Mouse (Mus musculus): ENCODE data around the gene Urah. TPM values are rescaled to one million over a fixed set of nuclear protein-coding genes. Genes with fewer than 3 reads are reported as not detected.

Gene Urah
- polyA plus RNA-seq, 1 experiment from 2014 or later = 0.41 TPM

DNA sequence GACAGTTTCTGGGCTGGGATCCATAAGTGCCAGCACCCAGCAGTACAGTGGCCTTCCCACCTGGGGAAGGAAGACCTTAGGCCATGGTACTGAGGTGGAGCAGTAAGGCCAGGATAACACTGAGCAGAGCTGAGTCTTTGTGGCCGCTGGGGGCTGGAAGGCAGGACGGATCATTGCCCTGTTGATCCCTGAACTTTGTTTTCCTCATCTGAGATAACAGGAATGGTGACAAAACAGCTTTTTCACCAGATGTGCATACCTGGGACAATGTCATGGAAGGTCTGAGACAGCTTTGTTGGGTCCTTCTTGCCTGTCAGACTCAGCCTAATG, 905 bp downstream of the Urah start:
- H3K4me1 ChIP-seq (ENCODE audit: control insufficient read depth, insufficient read depth, low read length) = no peaks in the 10 kb centered on the region
- no peaks in the 10 kb centered on the region for H3K9me3 ChIP-seq (replicated peaks; ENCODE audit: control insufficient read depth, low read length)
- H3K27ac ChIP-seq (ENCODE audit: low read depth, low read length) = no peak overlapping the region
- 82% methylated on average over 2 of the region's 2 CpGs for whole genome bisulfite sequencing
- H3K4me2 ChIP-seq (ENCODE audit: low read length) = no peak overlapping the region
- H3K9ac ChIP-seq (ENCODE audit: low read length) = no peak overlapping the region
- no peaks in the 10 kb centered on the region for H3K36me3 ChIP-seq (ENCODE audit: control insufficient read depth, insufficient read depth, low read length)
- no peak for ATAC-seq
- no peak overlapping the region for H3K4me3 ChIP-seq (ENCODE audit: low read depth, low read length)
- DNase-seq (ENCODE audit: low spot score) = no peak
- 0 out of 2 replicates have a peak, but pooled peaks cover under 1% of the 10 kb centered on the region for H3K27me3 ChIP-seq (replicated peaks; ENCODE audit: control insufficient read depth, insufficient read depth, low read length)

DNA sequence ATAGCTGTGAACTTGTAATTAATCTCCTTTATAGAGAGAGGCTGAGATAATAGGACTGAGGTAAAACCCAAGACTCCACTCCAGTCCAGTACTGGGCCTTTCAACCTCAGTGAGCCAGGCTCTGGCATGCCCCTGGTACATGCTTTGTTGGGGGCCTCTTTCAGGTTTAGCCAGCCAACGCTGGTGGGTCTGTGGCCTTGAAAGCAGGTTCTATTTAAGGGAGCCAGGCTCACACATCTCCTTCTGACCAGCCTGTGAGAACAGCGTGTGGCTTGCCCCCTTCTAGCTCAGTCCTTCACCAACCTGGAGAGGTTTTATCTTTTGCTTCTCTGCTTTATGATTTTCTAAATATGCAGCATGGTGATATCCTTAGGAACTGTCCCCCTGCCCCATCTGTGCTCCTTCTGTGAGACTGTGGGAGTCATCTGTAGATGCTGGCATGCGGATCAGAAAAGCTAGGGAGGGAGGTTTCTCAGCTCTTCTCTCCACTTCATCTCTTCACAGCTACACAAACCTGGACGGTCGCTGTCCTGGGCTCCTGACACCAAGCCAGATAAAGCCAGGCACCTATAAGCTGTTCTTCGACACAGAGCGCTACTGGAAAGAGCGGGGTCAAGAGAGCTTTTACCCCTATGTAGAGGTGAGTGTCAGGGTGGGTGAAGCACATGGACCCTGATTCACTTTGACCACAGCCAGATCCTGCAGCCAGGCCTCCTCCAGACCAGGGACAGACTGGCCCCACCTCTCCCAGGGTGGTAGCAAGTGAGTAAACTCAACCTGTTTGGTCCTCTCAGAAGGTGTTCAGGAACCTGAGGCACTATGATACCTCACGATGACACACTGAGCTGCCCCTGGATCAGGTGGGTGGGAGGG, 1.7 kb downstream of the Urah start:
- WGBS = 76% methylated on average over 9 of the region's 9 CpGs

DNA sequence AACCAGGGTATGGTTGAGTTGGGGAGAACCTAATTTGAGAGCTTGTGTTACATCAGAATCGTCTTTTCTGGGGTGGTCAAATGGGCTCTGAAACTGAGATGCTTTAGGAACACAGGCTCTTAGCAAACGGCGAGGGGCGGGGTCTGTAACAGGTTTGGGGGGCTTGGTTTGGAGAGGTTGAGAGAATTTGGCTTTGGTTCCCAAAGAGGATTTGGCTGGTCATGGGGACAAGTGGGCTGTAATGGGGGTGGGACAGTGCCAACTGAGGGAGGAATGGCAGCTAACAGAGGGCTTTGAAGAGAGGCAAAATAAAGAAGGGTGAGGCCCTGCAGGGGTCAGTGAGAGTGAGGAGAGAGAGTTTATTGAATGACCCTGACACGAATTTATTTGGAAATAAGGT, 4.7 kb downstream of the Urah start:
- WGBS = 65% methylated on average over 5 of the region's 5 CpGs
- H3K36me3 ChIP-seq (ENCODE audit: control insufficient read depth, insufficient read depth, low read length) = no peaks in the 10 kb centered on the region
- DNase-seq (ENCODE audit: low spot score) (no peak), ATAC-seq (no peak)
- no peak overlapping the region for H3K4me3 ChIP-seq (ENCODE audit: low read depth, low read length)
- no peaks in the 10 kb centered on the region for H3K9me3 ChIP-seq (replicated peaks; ENCODE audit: control insufficient read depth, low read length)
- 0 out of 2 replicates have a peak, but pooled peaks cover 8% of the 10 kb centered on the region for H3K27me3 ChIP-seq (replicated peaks; ENCODE audit: control insufficient read depth, insufficient read depth, low read length)
- H3K4me1 ChIP-seq (ENCODE audit: control insufficient read depth, insufficient read depth, low read length) = no peaks in the 10 kb centered on the region
- no peak overlapping the region for H3K4me2 ChIP-seq (ENCODE audit: low read length)
- no peak overlapping the region for H3K9ac ChIP-seq (ENCODE audit: low read length)
- H3K27ac ChIP-seq (ENCODE audit: low read depth, low read length) = no peak overlapping the region

More for the DNA sequence above, 1.7 kb downstream of the Urah start:
- Histone ChIP-seq H3K36me3 (ENCODE audit: control insufficient read depth, insufficient read depth, low read length) (no peaks in the 10 kb centered on the region), H3K27ac (ENCODE audit: low read depth, low read length) (no peak overlapping the region), H3K9me3 (replicated peaks; ENCODE audit: control insufficient read depth, low read length) (no peaks in the 10 kb centered on the region), H3K4me2 (ENCODE audit: low read length) (no peak overlapping the region), H3K4me3 (ENCODE audit: low read depth, low read length) (no peak overlapping the region), H3K4me1 (ENCODE audit: control insufficient read depth, insufficient read depth, low read length) (no peaks in the 10 kb centered on the region), H3K27me3 (replicated peaks; ENCODE audit: control insufficient read depth, insufficient read depth, low read length) (0 out of 2 replicates have a peak, but pooled peaks cover 4% of the 10 kb centered on the region), H3K9ac (ENCODE audit: low read length) (no peak overlapping the region)
- DNase-seq (ENCODE audit: low spot score) = no peak
- ATAC-seq = no peak

DNA sequence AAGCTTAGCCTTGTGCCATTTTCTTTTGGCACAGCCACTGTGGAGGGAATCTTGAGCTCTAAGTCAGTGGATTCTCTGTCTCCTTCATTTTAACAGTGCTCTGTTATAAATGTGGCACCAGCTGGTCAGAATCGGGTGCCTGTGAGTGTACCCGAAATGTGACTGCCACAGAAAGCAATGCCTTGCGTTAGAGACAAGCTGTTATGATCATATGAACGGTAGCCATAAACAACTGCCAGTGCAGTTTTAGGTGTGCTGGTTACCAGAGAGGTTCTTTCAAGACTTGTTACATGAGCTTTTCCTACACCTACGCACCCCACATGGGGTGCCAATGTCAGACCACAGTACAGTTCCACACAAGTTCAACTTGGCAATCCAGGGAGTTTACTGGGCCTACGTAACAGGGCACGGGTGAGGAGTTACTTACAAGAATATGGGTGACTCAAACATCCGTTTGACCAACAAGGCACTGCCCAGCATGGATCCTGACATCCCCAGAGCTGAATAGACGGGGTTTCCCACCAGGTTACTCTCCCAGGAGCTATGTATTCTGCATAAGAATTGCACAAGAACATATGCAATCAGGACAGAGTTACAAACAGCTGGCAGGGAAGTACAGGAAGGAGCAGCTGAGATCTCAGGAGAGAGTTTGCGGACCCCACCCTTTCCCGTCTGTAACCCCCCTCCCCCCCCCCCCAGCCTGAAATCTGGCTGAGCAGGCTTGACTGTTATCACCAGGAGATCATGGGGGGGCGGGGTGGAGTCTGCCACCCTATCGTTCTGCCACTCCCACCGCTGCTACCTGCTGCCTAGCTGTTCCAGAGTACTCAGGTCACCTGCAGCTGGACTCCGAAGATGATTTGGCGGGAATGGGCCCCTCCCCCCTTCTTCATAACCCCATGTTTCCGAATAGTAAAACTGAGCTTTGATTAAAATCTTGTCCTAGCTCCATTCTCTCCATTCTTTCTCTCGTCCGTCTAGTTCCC, 6.2 kb downstream of the Urah start:
- H3K9ac ChIP-seq (ENCODE audit: low read length) = no peak overlapping the region
- ATAC-seq (no peak), DNase-seq (ENCODE audit: low spot score) (no peak)
- H3K27ac ChIP-seq (ENCODE audit: low read depth, low read length) = no peak overlapping the region
- 0 out of 2 replicates have a peak, but pooled peaks cover 8% of the 10 kb centered on the region for H3K27me3 ChIP-seq (replicated peaks; ENCODE audit: control insufficient read depth, insufficient read depth, low read length)
- H3K4me3 ChIP-seq (ENCODE audit: low read depth, low read length) = no peak overlapping the region
- no peaks in the 10 kb centered on the region for H3K9me3 ChIP-seq (replicated peaks; ENCODE audit: control insufficient read depth, low read length)
- no peak overlapping the region for H3K4me2 ChIP-seq (ENCODE audit: low read length)
- WGBS = 39% methylated on average over 19 of the region's 19 CpGs
- H3K4me1 ChIP-seq (ENCODE audit: control insufficient read depth, insufficient read depth, low read length) = no peaks in the 10 kb centered on the region
- H3K36me3 ChIP-seq (ENCODE audit: control insufficient read depth, insufficient read depth, low read length) = no peaks in the 10 kb centered on the region

DNA sequence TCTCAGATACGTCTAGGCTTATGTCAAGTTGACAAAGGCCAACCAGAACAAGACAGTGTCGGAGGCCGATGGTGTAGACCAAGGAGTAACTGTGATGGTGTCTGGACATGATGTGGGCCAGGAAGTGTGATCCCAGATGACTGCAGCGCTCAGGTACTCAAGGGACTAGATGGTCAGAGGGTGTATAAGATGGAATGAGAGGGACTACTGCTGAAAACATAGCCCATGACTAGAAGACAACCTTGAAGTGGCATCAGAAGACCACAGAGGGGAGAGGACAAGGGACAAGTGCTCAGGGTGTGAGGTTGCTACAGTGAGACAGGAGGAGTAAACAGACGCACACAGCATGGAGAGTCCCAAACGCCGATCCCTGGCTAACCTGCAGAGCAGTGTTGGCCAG, 9.0 kb downstream of the Urah start:
- Histone ChIP-seq H3K27me3 (replicated peaks; ENCODE audit: control insufficient read depth, insufficient read depth, low read length) (0 out of 2 replicates have a peak, but pooled peaks cover 8% of the 10 kb centered on the region), H3K9ac (ENCODE audit: low read length) (no peak overlapping the region), H3K4me2 (ENCODE audit: low read length) (no peak overlapping the region), H3K27ac (ENCODE audit: low read depth, low read length) (no peak overlapping the region), H3K36me3 (ENCODE audit: control insufficient read depth, insufficient read depth, low read length) (no peaks in the 10 kb centered on the region), H3K4me3 (ENCODE audit: low read depth, low read length) (no peak overlapping the region), H3K9me3 (replicated peaks; ENCODE audit: control insufficient read depth, low read length) (no peaks in the 10 kb centered on the region), H3K4me1 (ENCODE audit: control insufficient read depth, insufficient read depth, low read length) (no peaks in the 10 kb centered on the region)
- 78% methylated on average over 7 of the region's 7 CpGs for whole genome bisulfite sequencing
- DNase-seq (ENCODE audit: low spot score) (no peak), ATAC-seq (no peak)

DNA sequence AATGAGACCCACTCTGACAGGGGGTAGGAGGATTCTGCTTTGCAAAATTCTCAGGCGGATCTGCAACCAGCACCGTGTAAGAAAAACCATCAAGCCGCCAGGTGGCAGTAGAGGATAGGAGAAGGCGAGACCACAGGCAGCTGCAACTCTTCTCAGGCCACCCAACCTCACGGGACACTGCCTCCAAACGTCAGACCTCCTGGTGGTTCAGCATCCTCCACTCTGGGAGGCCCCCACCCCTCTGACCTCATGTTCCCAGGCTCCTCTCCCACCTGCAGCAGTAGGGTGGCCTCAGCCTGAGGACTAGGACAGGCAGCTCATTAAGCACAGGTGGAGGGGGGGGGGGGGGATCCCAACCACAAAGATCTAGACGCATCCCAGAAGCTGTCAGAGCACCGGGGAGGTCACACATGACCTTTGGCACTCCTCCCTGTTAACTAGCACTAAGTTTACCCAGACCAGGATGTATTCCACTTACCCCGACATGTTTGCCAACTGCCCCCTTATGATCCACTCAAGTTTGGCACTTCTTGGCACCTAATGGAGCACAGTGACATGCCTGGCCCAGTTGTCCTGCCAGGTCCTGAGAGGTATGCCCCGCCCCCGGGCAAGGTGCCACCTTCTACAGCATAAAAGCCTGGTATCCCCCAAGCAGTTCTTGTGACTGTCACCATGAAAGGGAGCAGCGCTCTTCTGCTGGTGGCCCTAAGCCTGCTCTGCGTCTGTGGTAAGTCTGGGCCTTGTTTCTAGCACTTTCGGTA, 10.3 kb downstream of the Urah start, which contains the start of gene Scgb1c1:
Scgb1c1 (plus strand) TSS at position 643 of the 761 bp plus-strand sequence.
- no peaks in the 10 kb centered on the region for H3K9me3 ChIP-seq (replicated peaks; ENCODE audit: control insufficient read depth, low read length)
- no peak within 1 kb of the TSS for H3K4me3 ChIP-seq (ENCODE audit: low read depth, low read length)
- no peaks in the 10 kb centered on the region for H3K36me3 ChIP-seq (ENCODE audit: control insufficient read depth, insufficient read depth, low read length)
- H3K4me1 ChIP-seq (ENCODE audit: control insufficient read depth, insufficient read depth, low read length) = no peaks in the 10 kb centered on the region
- whole genome bisulfite sequencing = 30% methylated on average over 14 of the region's 14 CpGs
- H3K4me2 ChIP-seq (ENCODE audit: low read length) = no peak within 1 kb of the TSS
- H3K9ac ChIP-seq (ENCODE audit: low read length) = no peak within 1 kb of the TSS
- DNase-seq (ENCODE audit: low spot score) (peak; percentile 89), ATAC-seq (peak; percentile 87)
- 0 out of 2 replicates have a peak, but pooled peaks cover 8% of the 10 kb centered on the region for H3K27me3 ChIP-seq (replicated peaks; ENCODE audit: control insufficient read depth, insufficient read depth, low read length)
- H3K27ac ChIP-seq (ENCODE audit: low read depth, low read length) = no peak within 1 kb of the TSS

DNA sequence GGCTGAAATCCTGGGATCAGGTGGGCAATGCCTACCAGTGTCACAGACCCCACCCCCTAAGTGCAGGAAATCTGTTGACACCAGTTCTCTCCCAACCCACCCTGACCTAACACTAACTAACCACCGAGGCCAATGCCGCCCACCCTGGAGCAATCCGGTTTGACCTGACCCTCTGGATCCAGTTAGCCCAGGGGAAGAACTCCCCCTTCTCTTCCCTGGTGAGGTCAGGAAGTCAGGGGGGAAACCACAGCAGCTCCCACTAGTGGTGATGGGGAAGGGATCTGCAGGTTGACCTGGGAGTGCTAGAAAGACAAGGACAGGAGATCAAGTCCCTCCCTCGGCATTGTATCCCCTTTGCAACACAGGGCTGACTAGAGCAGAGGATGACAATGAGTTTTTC, 10.9 kb downstream of the Urah start:
- Histone ChIP-seq H3K4me3 (ENCODE audit: low read depth, low read length) (no peak overlapping the region), H3K4me1 (ENCODE audit: control insufficient read depth, insufficient read depth, low read length) (no peaks in the 10 kb centered on the region), H3K27ac (ENCODE audit: low read depth, low read length) (no peak overlapping the region), H3K9ac (ENCODE audit: low read length) (no peak overlapping the region), H3K4me2 (ENCODE audit: low read length) (no peak overlapping the region), H3K9me3 (replicated peaks; ENCODE audit: control insufficient read depth, low read length) (no peaks in the 10 kb centered on the region), H3K27me3 (replicated peaks; ENCODE audit: control insufficient read depth, insufficient read depth, low read length) (0 out of 2 replicates have a peak, but pooled peaks cover 8% of the 10 kb centered on the region), H3K36me3 (ENCODE audit: control insufficient read depth, insufficient read depth, low read length) (0 out of 2 replicates have a peak, but pooled peaks cover under 1% of the 10 kb centered on the region)
- no peak for ATAC-seq
- no peak for DNase-seq (ENCODE audit: low spot score)
- 76% methylated on average over 4 of the region's 4 CpGs for WGBS

DNA sequence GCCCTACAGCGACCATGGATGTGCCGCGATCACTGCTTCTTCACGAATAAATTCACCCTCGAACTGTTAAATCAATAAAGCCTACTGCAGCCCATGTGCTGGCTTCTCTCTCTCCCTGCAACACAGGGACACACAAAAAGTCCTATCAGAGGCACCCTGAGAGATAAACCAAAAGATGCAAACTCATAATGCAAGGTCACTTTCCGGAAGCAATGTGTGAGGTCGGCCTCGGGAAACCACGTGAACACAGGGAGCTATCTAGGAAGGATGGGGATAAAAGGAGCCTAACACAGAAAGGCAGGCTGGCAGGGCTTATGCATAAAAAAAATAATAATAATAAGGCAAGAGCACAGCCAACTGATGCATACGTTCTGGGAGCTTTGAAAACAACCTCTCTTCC, 11.9 kb downstream of the Urah start:
- H3K9ac ChIP-seq (ENCODE audit: low read length) = no peak overlapping the region
- no peak for DNase-seq (ENCODE audit: low spot score)
- peaks cover 7% of the 10 kb centered on the region for H3K36me3 ChIP-seq (ENCODE audit: control insufficient read depth, insufficient read depth, low read length)
- H3K9me3 ChIP-seq (replicated peaks; ENCODE audit: control insufficient read depth, low read length) = no peaks in the 10 kb centered on the region
- H3K27me3 ChIP-seq (replicated peaks; ENCODE audit: control insufficient read depth, insufficient read depth, low read length) = 0 out of 2 replicates have a peak, but pooled peaks cover 4% of the 10 kb centered on the region
- H3K4me2 ChIP-seq (ENCODE audit: low read length) = no peak overlapping the region
- 80% methylated on average over 10 of the region's 10 CpGs for WGBS
- no peak overlapping the region for H3K27ac ChIP-seq (ENCODE audit: low read depth, low read length)
- no peak for ATAC-seq
- H3K4me3 ChIP-seq (ENCODE audit: low read depth, low read length) = no peak overlapping the region
- H3K4me1 ChIP-seq (ENCODE audit: control insufficient read depth, insufficient read depth, low read length) = no peaks in the 10 kb centered on the region

All from forebrain, embryonic 14.5 days (tissue).